Mouse (Mus musculus): ENCODE data around the gene Slc25a23. TPM values are rescaled to one million over a fixed set of nuclear protein-coding genes. Genes with fewer than 3 reads are reported as not detected.
A peak's percentile ranks its signal among the peaks of the same experiment; 100 is the strongest.

The Slc25a23 gene
- total and polyA plus RNA-seq, 2 experiments = 54.9 to 212 TPM

DNA sequence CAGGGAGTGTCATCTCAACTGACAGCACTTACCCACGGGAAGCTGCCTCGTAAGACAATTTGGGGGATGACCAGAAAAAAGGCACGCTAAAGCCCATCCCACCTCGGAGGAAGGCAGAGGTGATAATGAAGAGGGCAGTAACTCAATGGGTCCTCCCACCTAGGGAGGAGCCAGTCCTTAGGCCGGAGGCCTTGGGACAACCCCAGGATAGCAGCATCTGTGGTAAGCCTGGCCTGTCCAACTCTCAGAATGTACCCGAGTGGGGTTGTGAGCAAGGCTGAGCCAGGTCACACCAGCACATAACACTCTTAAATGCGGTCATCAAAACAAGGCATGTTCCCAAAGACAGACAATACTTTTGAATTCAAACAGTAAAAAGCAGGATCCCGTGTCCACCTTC is 30.0 kb downstream of the Slc25a23 start:
- H3K79me2 ChIP-seq (ENCODE audit: control insufficient read depth, insufficient read depth, low read length) = peaks cover 8% of the 10 kb centered on the region
- WGBS = 19% methylated on average over 8 of the region's 8 CpGs
- H3K36me3 ChIP-seq (ENCODE audit: control insufficient read depth, insufficient read depth, low read length) = peaks cover 13% of the 10 kb centered on the region
- H3K4me1 ChIP-seq (ENCODE audit: control insufficient read depth, insufficient read depth, low read length) = peaks cover 8% of the 10 kb centered on the region; the same call in 1 of the 2 replicates
- no peak overlapping the region for H3K27ac ChIP-seq (replicated peaks; ENCODE audit: insufficient read depth, low read depth, low read length)
- no peak overlapping the region for H3K4me3 ChIP-seq (ENCODE audit: insufficient read depth, low read depth, low read length)
- no peak overlapping the region for H3K9ac ChIP-seq (ENCODE audit: low read depth, low read length)
- H3K27me3 ChIP-seq (ENCODE audit: control insufficient read depth, insufficient read depth, low read length) = no peaks in the 10 kb centered on the region
- peak; percentile 36 for DNase-seq (ENCODE audit: extremely low read depth, low read depth, low spot score)
- TF ChIP-seq POLR2A (IDR thresholded peaks at IDR 0.05; ENCODE audit: extremely low read depth, insufficient read depth, low read length) = no peak
- TF ChIP-seq CTCF (IDR thresholded peaks at IDR 0.05; ENCODE audit: low read depth, low read length) = no peak

GRCm38 (mm10) chr17:57027471-57027870 is 32.2 kb downstream of the Slc25a23 start:
- peaks cover 8% of the 10 kb centered on the region; the same call in 1 of the 2 replicates for H3K4me1 ChIP-seq (ENCODE audit: control insufficient read depth, insufficient read depth, low read length)
- H3K9ac ChIP-seq (ENCODE audit: low read depth, low read length) = no peak overlapping the region
- H3K4me3 ChIP-seq (ENCODE audit: insufficient read depth, low read depth, low read length) = no peak overlapping the region
- H3K79me2 ChIP-seq (ENCODE audit: control insufficient read depth, insufficient read depth, low read length) = peaks cover 8% of the 10 kb centered on the region
- H3K36me3 ChIP-seq (ENCODE audit: control insufficient read depth, insufficient read depth, low read length) = peaks cover 27% of the 10 kb centered on the region
- 87% methylated on average over 4 of the region's 4 CpGs for WGBS
- H3K27me3 ChIP-seq (ENCODE audit: control insufficient read depth, insufficient read depth, low read length) = no peaks in the 10 kb centered on the region
- TF ChIP-seq POLR2A (IDR thresholded peaks at IDR 0.05; ENCODE audit: extremely low read depth, insufficient read depth, low read length) (no peak), CTCF (IDR thresholded peaks at IDR 0.05; ENCODE audit: low read depth, low read length) (no peak)
- DNase-seq (ENCODE audit: extremely low read depth, low read depth, low spot score) = no peak
- H3K27ac ChIP-seq (replicated peaks; ENCODE audit: insufficient read depth, low read depth, low read length) = no peak overlapping the region

DNA sequence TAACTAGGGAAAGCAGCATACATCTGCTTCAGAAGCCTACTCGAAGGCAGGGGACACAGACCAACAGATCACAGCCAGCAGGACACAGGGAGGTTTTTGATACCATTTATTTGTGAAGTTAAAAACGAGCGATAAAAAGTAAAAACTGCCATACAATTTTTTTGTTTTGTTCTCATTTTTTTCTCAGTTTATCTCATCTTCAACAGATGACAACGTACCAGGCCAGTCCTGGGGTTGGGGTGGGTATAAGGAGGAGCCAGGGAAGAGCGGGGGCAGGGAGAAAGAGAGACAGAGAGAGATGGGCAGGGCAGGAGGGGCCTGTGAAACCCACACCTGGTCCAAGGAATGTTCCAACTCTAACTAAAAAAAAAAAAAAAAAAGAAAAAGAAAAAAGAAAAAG is 38.7 kb downstream of the Slc25a23 start:
- Histone ChIP-seq H3K27ac (replicated peaks; ENCODE audit: insufficient read depth, low read depth, low read length) (no peak overlapping the region), H3K79me2 (ENCODE audit: control insufficient read depth, insufficient read depth, low read length) (no peaks in the 10 kb centered on the region), H3K4me3 (ENCODE audit: insufficient read depth, low read depth, low read length) (no peak overlapping the region), H3K27me3 (ENCODE audit: control insufficient read depth, insufficient read depth, low read length) (no peaks in the 10 kb centered on the region), H3K4me1 (ENCODE audit: control insufficient read depth, insufficient read depth, low read length) (no peaks in the 10 kb centered on the region), H3K9ac (ENCODE audit: low read depth, low read length) (no peak overlapping the region), H3K36me3 (ENCODE audit: control insufficient read depth, insufficient read depth, low read length) (peaks cover 22% of the 10 kb centered on the region)
- TF ChIP-seq POLR2A (IDR thresholded peaks at IDR 0.05; ENCODE audit: extremely low read depth, insufficient read depth, low read length) = no peak
- no peak for TF ChIP-seq CTCF (IDR thresholded peaks at IDR 0.05; ENCODE audit: low read depth, low read length)
- 87% methylated on average over 5 of the region's 5 CpGs for WGBS
- no peak for DNase-seq (ENCODE audit: extremely low read depth, low read depth, low spot score)

GRCm38 (mm10) chr17:57019693-57020092 is 40.0 kb downstream of the Slc25a23 start:
- no peak for DNase-seq (ENCODE audit: extremely low read depth, low read depth, low spot score)
- H3K79me2 ChIP-seq (ENCODE audit: control insufficient read depth, insufficient read depth, low read length) = no peaks in the 10 kb centered on the region
- H3K27ac ChIP-seq (replicated peaks; ENCODE audit: insufficient read depth, low read depth, low read length) = no peak overlapping the region
- H3K9ac ChIP-seq (ENCODE audit: low read depth, low read length) = no peak overlapping the region
- no peaks in the 10 kb centered on the region for H3K4me1 ChIP-seq (ENCODE audit: control insufficient read depth, insufficient read depth, low read length)
- TF ChIP-seq CTCF (IDR thresholded peaks at IDR 0.05; ENCODE audit: low read depth, low read length) (no peak), POLR2A (IDR thresholded peaks at IDR 0.05; ENCODE audit: extremely low read depth, insufficient read depth, low read length) (no peak)
- peaks cover 18% of the 10 kb centered on the region for H3K36me3 ChIP-seq (ENCODE audit: control insufficient read depth, insufficient read depth, low read length)
- no peak overlapping the region for H3K4me3 ChIP-seq (ENCODE audit: insufficient read depth, low read depth, low read length)
- no peaks in the 10 kb centered on the region for H3K27me3 ChIP-seq (ENCODE audit: control insufficient read depth, insufficient read depth, low read length)
- WGBS = 90% methylated on average over 2 of the region's 2 CpGs

GRCm38 (mm10) chr17:57012245-57012795 is 47.3 kb downstream of the Slc25a23 start:
- no peaks in the 10 kb centered on the region for H3K79me2 ChIP-seq (ENCODE audit: control insufficient read depth, insufficient read depth, low read length)
- H3K9ac ChIP-seq (ENCODE audit: low read depth, low read length) = no peak overlapping the region
- WGBS = 80% methylated on average over 13 of the region's 13 CpGs
- peaks cover 7% of the 10 kb centered on the region; the same call in 1 of the 2 replicates for H3K4me1 ChIP-seq (ENCODE audit: control insufficient read depth, insufficient read depth, low read length)
- no peak overlapping the region for H3K4me3 ChIP-seq (ENCODE audit: insufficient read depth, low read depth, low read length)
- no peaks in the 10 kb centered on the region for H3K27me3 ChIP-seq (ENCODE audit: control insufficient read depth, insufficient read depth, low read length)
- no peak overlapping the region for H3K27ac ChIP-seq (replicated peaks; ENCODE audit: insufficient read depth, low read depth, low read length)
- DNase-seq (ENCODE audit: extremely low read depth, low read depth, low spot score) = no peak
- TF ChIP-seq POLR2A (IDR thresholded peaks at IDR 0.05; ENCODE audit: extremely low read depth, insufficient read depth, low read length) = no peak
- no peak for TF ChIP-seq CTCF (IDR thresholded peaks at IDR 0.05; ENCODE audit: low read depth, low read length)
- no peaks in the 10 kb centered on the region; the same call in 1 of the 2 replicates for H3K36me3 ChIP-seq (ENCODE audit: control insufficient read depth, insufficient read depth, low read length)

All from liver, adult 2 months (tissue).